Mouse (Mus musculus) heart, adult 2 months (tissue): ENCODE results near the gene 4930507D05Rik. TPM values are rescaled to one million over a fixed set of nuclear protein-coding genes. Genes with fewer than 3 reads are reported as not detected.
A peak's percentile ranks its signal among the peaks of the same experiment; 100 is the strongest.

Experiments used
- DNase-seq, 2 experiments: peaks; one replicate each; pipeline ENCODE4 v3.0.0; 2021
- H3K27ac ChIP-seq: fragments of 200-600 bp; 2 replicates; pipeline ENCODE4 v1.8.1; 2022
- H3K27me3 ChIP-seq: fragments of 200-500 bp; 2 replicates; pipeline ENCODE4 v1.6.1; 2012; ENCODE audit warnings: mild to moderate bottlenecking, low read length, inconsistent platforms, mixed read lengths; ENCODE audit not compliant: control insufficient read depth, insufficient read depth
- H3K36me3 ChIP-seq: fragments of 200-500 bp; 2 replicates; pipeline ENCODE4 v1.6.1; 2012; ENCODE audit warnings: low read length, inconsistent platforms; ENCODE audit not compliant: control insufficient read depth, insufficient read depth
- H3K4me1 ChIP-seq: fragments of 200-500 bp; 2 replicates; pipeline ENCODE4 v1.6.1; 2011; ENCODE audit warnings: low read length; ENCODE audit not compliant: control insufficient read depth, insufficient read depth
- H3K4me3 ChIP-seq: fragments of 200-600 bp; 2 replicates; pipeline ENCODE4 v1.8.1; 2022
- H3K79me2 ChIP-seq: fragments of 200-500 bp; replicated peaks from 2 replicates; pipeline ENCODE4 v1.6.1; 2012; ENCODE audit warnings: mild to moderate bottlenecking, inconsistent platforms, low read length, moderate library complexity, mixed read lengths; ENCODE audit not compliant: control insufficient read depth, insufficient read depth
- H3K9ac ChIP-seq: fragments of 200-500 bp; 2 replicates; pipeline ENCODE4 v1.6.1; 2012; ENCODE audit warnings: low read depth, mild to moderate bottlenecking, control low read depth, inconsistent platforms, low read length, mixed read lengths
- CTCF ChIP-seq: fragments of 200-600 bp; IDR thresholded peaks from 2 replicates; pipeline ENCODE4 v1.8.1; 2022; ENCODE audit warnings: antibody characterized with exemption, mild to moderate bottlenecking, moderate library complexity
- EP300 ChIP-seq: fragments of 200-500 bp; IDR thresholded peaks from 2 replicates; pipeline ENCODE4 v1.6.1; 2011; ENCODE audit warnings: low read depth, low read length, control low read depth; ENCODE audit not compliant: insufficient read depth
- POLR2A ChIP-seq: fragments of 200-500 bp; IDR thresholded peaks from 2 replicates; pipeline ENCODE4 v1.6.1; 2011; ENCODE audit warnings: mild to moderate bottlenecking, low read depth, low read length, control low read depth; ENCODE audit not compliant: insufficient read depth
- WGBS: fragments of 180-500 bp; shearing (Covaris S2); methylation state at CpG from one replicate; pipeline ENCODE4 v1.1.7; 2018; 5-methylcytosine and 5-hydroxymethylcytosine counted together
- intact Hi-C: fragments of 180-260 bp; cut with DNase I; formaldehyde crosslinking; loops from one replicate; pipeline ENCODE4 v1.15.1; 2025
- long read RNA-seq: library from polyadenylated mRNA; stranded (forward); transcript quantifications from one replicate; pipeline ENCODE4 v2.0.0, GENCODE M21; 2021
- polyA plus RNA-seq: library from polyadenylated mRNA; depleted of rRNA; stranded (reverse); fragments of >200 nt; gene quantifications from 2 replicates; pipeline ENCODE4 v1.2.3, GENCODE M21; 2012; rRNA removed
- total RNA-seq, 2 experiments: library from RNA; stranded (reverse); gene quantifications; 2 replicates each; pipeline ENCODE4 v1.2.3; 2021

4930507D05Rik gene
- total RNA-seq (under 1 TPM; 0.18 to 0.36 TPM), polyA plus RNA-seq (0.12 and 0.38 TPM in 2 replicates)
- long read RNA-seq = 0 reads

DNA sequence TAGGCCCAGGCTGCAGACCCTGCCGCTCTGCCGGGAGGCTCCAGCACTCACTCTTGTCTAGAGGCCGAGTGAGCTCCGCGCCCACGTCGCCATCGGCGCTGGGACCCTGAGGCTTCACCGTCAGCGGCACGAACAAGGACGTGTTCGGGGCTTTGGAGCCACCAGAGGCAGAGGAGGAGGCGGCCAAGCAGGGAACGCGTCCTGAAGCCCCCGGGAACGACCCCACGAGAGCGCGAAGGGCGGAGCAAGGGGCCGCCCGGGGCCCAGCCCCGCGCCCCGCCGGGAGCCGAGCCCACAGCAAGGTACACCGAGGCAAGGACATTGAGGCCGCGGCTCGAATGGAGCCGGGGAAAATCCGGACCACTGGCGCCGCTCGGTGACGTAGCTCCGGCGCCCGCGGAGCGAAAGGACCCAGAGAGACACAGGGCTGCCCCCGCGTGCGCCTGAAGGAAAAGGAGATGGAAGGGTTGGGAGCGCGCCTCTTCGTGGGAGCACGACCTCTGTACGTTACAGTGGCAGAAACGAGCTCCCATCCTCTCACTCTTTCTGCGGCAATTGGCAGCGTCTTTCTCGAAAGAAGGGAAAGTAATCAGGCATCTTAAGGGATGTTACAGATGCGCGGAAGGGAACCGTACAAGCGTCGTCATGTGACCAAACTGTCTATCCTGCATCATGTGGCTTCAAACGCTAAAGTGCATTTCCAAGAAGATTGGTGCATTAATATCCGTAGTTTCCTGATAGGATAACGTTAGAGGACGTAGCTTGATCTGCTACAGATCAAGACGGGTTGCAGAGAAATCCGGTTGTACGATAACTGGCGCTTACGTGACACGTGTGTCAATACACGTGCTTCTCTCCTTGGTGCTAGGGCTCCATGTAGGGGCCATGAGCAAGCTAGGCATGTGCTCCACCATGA, at the start of gene 4930507D05Rik, which contains the start of gene Supv3l1:
TSS of gene 4930507D05Rik (plus strand) at position 126 of the 916 bp plus-strand sequence.
TSS of gene Supv3l1 (minus strand) at position 375 of the 916 bp plus-strand sequence.
- Histone ChIP-seq H3K27ac (peak within 1 kb of the TSS; percentile 99), H3K36me3 (no peaks in the 10 kb centered on the region)
- under 1% methylated on average over 73 of the region's 73 CpGs for WGBS

DNA sequence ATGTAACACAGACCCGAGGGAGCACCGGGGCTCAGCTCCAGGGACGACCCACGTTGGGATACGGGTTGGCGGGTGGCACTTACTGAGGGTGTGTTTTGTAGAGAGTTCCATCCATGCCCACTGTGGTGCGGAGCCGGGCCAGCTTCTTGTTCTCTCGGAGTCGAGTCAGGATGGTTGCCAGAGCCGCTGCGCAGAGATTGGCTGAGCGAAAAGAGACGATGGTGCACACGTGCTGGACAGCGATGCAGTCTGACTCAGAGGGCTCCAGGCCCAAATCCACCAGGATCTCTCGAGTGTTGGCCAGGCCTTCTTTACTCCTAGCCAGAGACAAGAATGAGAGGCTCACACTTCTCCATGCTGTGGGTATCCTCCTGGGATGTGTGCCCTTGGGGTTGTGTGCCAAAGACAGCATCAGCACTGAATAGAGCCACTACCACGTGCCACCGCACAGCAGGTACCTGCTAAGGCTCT, 47.6 kb upstream of the 4930507D05Rik start:
- TF ChIP-seq CTCF = no peak
- TF ChIP-seq POLR2A = no peak
- no peaks in the 10 kb centered on the region for H3K27me3 ChIP-seq
- H3K9ac ChIP-seq = no peak overlapping the region
- H3K4me1 ChIP-seq = no peaks in the 10 kb centered on the region
- intact Hi-C loops = no loop called here
- no peak overlapping the region for H3K27ac ChIP-seq
- no peaks in the 10 kb centered on the region for H3K79me2 ChIP-seq
- no peaks in the 10 kb centered on the region for H3K36me3 ChIP-seq
- H3K4me3 ChIP-seq = no peak overlapping the region
- 61% methylated on average over 19 of the region's 19 CpGs for WGBS
- peak; percentile 57 to 58 for DNase-seq

More for the DNA sequence above, at the start of gene 4930507D05Rik, which contains the start of gene Supv3l1:
- TF ChIP-seq EP300 (peak; percentile 87), CTCF (no peak), POLR2A (peak; percentile 52)
- H3K9ac ChIP-seq = peak within 1 kb of the TSS; percentile 94
- peaks cover 3% of the 10 kb centered on the region for H3K4me1 ChIP-seq
- intact Hi-C loops = loop anchor here (2.0 kb wide), 1 partner anchor 37 kb away; the partner anchor contains the start of gene Vps26a
- H3K79me2 ChIP-seq = no peaks in the 10 kb centered on the region
- no peaks in the 10 kb centered on the region for H3K27me3 ChIP-seq
- DNase-seq = peak; percentile 91 to 97
- H3K4me3 ChIP-seq = peak within 1 kb of the TSS; percentile 83

DNA sequence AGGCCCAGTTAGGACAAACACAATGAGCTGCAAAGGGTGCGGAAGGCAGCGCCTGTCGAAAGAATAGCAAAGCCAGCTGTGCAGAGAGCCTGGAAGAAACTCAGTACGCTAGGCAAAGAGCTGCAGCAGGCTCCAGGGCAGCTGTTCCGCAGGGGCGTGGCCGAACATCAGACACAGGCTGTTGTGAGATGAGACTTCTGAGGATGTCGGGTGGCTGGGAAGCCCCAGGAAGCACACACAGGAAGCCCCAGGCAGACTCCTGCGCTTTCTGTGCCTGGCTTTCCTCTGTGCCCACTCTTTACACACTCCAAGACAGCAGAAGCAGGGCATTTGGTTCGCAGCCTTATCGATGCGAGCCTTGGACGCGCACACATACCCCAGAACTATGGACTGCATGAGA, 44.4 kb upstream of the 4930507D05Rik start:
- no peak overlapping the region for H3K4me3 ChIP-seq
- H3K4me1 ChIP-seq = no peaks in the 10 kb centered on the region

DNA sequence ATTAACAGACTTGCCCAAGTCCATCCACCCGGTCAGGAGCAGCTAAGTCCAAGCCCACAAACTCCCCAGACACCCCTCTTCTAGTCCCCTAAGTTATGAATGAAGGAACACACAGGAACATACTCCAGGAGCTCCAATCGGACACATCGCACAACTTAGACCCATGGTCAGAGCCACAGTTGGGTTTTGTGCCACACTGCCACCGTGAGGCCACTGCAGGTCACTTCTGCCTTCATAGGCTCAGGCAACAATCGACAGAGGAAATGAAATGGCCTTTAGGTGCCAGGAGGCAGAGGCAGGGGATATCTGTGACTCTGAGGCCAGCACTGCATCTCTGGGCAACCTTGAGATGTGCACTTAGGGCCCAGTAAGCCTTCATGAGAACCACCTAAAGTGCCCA, 38.3 kb upstream of the 4930507D05Rik start:
- TF ChIP-seq POLR2A (no peak), CTCF (peak; percentile 91), EP300 (no peak)
- Histone ChIP-seq H3K4me3 (no peak overlapping the region), H3K4me1 (no peaks in the 10 kb centered on the region), H3K79me2 (no peaks in the 10 kb centered on the region), H3K36me3 (no peaks in the 10 kb centered on the region), H3K27me3 (no peaks in the 10 kb centered on the region; the same call in 1 of the 2 replicates), H3K9ac (no peak overlapping the region), H3K27ac (no peak overlapping the region)
- intact Hi-C loops = loop anchor here (1.0 to 10.0 kb wide), 2 partner anchors 136 to 226 kb away; no protein-coding TSS in a partner anchor
- DNase-seq = peak; percentile 60 to 73
- 1% methylated on average over 5 of the region's 5 CpGs for WGBS

More for the DNA sequence above, 44.4 kb upstream of the 4930507D05Rik start:
- intact Hi-C loops = no loop called here
- Histone ChIP-seq H3K27ac (no peak overlapping the region), H3K36me3 (no peaks in the 10 kb centered on the region), H3K79me2 (no peaks in the 10 kb centered on the region), H3K27me3 (no peaks in the 10 kb centered on the region; the same call in 1 of the 2 replicates), H3K9ac (no peak overlapping the region)
- 38% methylated on average over 14 of the region's 14 CpGs for WGBS
- TF ChIP-seq EP300 (no peak), POLR2A (no peak)
- peak; percentile 47 to 55 for DNase-seq

GRCm38 (mm10) chr10:62411431-62412410, 37.6 kb upstream of the 4930507D05Rik start:
- TF ChIP-seq CTCF = no peak
- TF ChIP-seq POLR2A = no peak
- TF ChIP-seq EP300 = no peak
- Histone ChIP-seq H3K4me3 (no peak overlapping the region), H3K9ac (no peak overlapping the region), H3K27ac (no peak overlapping the region), H3K4me1 (no peaks in the 10 kb centered on the region), H3K79me2 (no peaks in the 10 kb centered on the region), H3K36me3 (no peaks in the 10 kb centered on the region), H3K27me3 (no peaks in the 10 kb centered on the region; the same call in 1 of the 2 replicates)
- intact Hi-C loops = loop anchor here (1.0 to 10.0 kb wide), 2 partner anchors 136 to 227 kb away; no protein-coding TSS in a partner anchor
- 69% methylated on average over 19 of the region's 19 CpGs for WGBS
- no peak for DNase-seq
